Mouse (Mus musculus): ENCODE data around the gene Stard3. TPM values are rescaled to one million over a fixed set of nuclear protein-coding genes. Genes with fewer than 3 reads are reported as not detected.

The Stard3 gene
- total and polyA plus RNA-seq, 3 experiments: 53.0 to 62.5 TPM; not detected in 1

DNA sequence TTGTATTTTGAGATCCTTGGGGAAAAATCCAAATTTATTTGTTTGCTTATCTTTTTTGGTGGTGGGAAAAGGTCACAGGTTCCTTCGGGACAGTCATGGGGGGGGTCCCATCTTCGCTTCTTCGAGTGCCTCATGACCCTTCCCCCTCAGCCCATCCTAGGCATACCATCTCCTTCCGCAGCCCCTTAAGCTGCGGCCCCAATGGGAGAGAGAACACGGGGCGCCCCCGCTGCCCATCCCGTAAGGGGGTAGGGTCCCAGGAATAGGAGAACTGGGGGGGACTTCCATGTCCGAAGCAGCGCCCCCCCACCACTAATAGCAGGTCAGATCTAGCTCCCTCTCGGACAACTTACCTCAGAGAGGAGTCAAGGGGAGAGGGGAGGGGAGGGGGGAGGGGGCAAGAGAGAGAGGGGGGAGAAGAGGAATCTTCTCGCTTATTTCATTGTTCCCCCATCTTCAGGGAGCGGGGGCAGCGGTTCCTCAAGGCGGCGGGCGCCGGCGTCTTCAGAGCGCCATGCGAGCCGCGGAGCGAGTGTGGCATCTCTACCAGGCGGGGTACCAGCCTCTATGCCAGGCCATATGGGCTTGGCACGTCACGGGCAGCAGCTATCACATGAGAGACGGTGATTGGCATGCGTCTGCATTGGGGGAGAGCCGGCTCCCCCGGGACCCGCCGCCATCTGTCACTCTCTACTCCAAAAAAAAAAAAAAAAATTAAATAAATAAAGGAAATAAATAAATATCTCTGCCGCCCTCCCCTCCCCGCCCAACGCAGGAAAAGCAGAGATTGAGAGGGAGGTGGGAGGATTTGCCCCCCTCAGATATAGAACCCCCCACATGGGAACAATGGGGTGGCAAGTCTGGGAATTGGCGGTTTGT lies 28.8 kb upstream of the Stard3 start, which contains the start of gene Neurod2:
Gene Neurod2, minus strand, starts transcription at position 568 of the 879 bp plus-strand sequence.
- Histone ChIP-seq H3K27ac (ENCODE audit: control insufficient read depth, low read depth, low read length) (no peak within 1 kb of the TSS), H3K27me3 (ENCODE audit: control insufficient read depth in 1 of 2, insufficient read depth in 2 of 2, low read length in 2 of 2) (0 out of 4 replicates have a peak, but pooled peaks cover 0 to 1% of the 10 kb centered on the region in 2 experiments), H3K79me2 (ENCODE audit: control insufficient read depth, insufficient read depth, low read length, poor library complexity) (no peaks in the 10 kb centered on the region), H3K4me3 (ENCODE audit: control insufficient read depth in 1 of 2, insufficient read depth in 1 of 2, low read depth in 2 of 2, low read length in 2 of 2) (no peak within 1 kb of the TSS), H3K4me1 (ENCODE audit: control insufficient read depth in 1 of 2, insufficient read depth in 2 of 2, low read length in 2 of 2) (no peaks in the 10 kb centered on the region), H3K9ac (ENCODE audit: control insufficient read depth, low read depth, low read length, poor library complexity, severe bottlenecking) (no peak within 1 kb of the TSS), H3K36me3 (ENCODE audit: control insufficient read depth in 1 of 2, insufficient read depth in 2 of 2, low read length in 2 of 2) (no peaks in the 10 kb centered on the region), H3K9me3 (replicated peaks; ENCODE audit: insufficient read depth, low read length) (no peaks in the 10 kb centered on the region)
- no peak for DNase-seq (ENCODE audit: low read depth, low spot score)
- TF ChIP-seq MXI1 (IDR thresholded peaks at IDR 0.05; ENCODE audit: low read depth, low read length) (no peak), ZMIZ1 (IDR thresholded peaks at IDR 0.05; ENCODE audit: low read depth, low read length) (no peak), MYC (IDR thresholded peaks at IDR 0.05; ENCODE audit: low read depth, low read length) (no peak), SIN3A (IDR thresholded peaks at IDR 0.05; ENCODE audit: low read length) (no peak), NRF1 (IDR thresholded peaks at IDR 0.05; ENCODE audit: insufficient read depth, low read depth, low read length, poor library complexity, severe bottlenecking) (no peak), ELF1 (IDR thresholded peaks at IDR 0.05; ENCODE audit: low read depth, low read length) (no peak), ZNF384 (IDR thresholded peaks at IDR 0.05; ENCODE audit: low read depth, low read length) (no peak), MEF2A (IDR thresholded peaks at IDR 0.05; ENCODE audit: extremely low read depth, insufficient replicate concordance, low read depth, low read length, poor library complexity, severe bottlenecking) (no peak), RAD21 (IDR thresholded peaks at IDR 0.05; ENCODE audit: low read depth, low read length) (no peak), CHD2 (IDR thresholded peaks at IDR 0.05; ENCODE audit: low read length) (no peak), POLR2AphosphoS2 (IDR thresholded peaks at IDR 0.05; ENCODE audit: low read length) (no peak), KAT2A (conservative IDR thresholded peaks at IDR 0.05; ENCODE audit: low read depth, low read length) (no peak), MAZ (IDR thresholded peaks at IDR 0.05; ENCODE audit: low read depth, low read length) (no peak), GATA1 (IDR thresholded peaks at IDR 0.05; ENCODE audit: low read depth, low read length) (no peak), JUND (IDR thresholded peaks at IDR 0.05; ENCODE audit: low read depth, low read length) (no peak), MAX (IDR thresholded peaks at IDR 0.05; ENCODE audit: low read length) (no peak), MYB (IDR thresholded peaks at IDR 0.05; ENCODE audit: low read depth, low read length) (no peak), USF1 (IDR thresholded peaks at IDR 0.05; ENCODE audit: low read depth, low read length) (no peak), POLR2A (IDR thresholded peaks at IDR 0.05; ENCODE audit: control insufficient read depth in 1 of 2, insufficient read depth in 1 of 2, low read depth in 1 of 2, low read length in 2 of 2, poor library complexity in 1 of 2) (no peak)
